Mouse (Mus musculus): ENCODE results near the gene D330020A13Rik. TPM values are rescaled to one million over a fixed set of nuclear protein-coding genes. Genes with fewer than 3 reads are reported as not detected.

D330020A13Rik gene
- polyA plus RNA-seq, 2 experiments from 2014 or later: not detected

DNA sequence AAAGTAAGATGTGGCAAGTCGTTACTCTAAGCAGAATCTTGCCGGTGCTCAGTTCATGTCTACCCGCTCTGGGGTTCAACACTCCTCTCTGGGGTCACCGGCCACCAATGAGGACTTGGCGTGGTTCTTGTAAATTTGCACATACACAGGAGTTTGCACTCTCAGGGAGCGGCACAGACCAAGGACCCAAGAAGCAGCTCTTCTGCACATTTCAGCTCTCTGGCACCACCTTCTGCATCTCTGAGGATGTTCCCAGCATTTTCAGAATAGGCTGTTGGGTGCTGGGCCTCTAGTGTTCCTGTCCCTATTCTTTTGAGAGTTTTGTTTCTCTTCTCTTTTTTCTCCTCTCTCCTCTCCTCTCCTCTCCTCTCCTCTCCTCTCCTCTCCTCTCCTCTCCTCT lies 7.0 kb downstream of the D330020A13Rik start:
- ATAC-seq: no peak

DNA sequence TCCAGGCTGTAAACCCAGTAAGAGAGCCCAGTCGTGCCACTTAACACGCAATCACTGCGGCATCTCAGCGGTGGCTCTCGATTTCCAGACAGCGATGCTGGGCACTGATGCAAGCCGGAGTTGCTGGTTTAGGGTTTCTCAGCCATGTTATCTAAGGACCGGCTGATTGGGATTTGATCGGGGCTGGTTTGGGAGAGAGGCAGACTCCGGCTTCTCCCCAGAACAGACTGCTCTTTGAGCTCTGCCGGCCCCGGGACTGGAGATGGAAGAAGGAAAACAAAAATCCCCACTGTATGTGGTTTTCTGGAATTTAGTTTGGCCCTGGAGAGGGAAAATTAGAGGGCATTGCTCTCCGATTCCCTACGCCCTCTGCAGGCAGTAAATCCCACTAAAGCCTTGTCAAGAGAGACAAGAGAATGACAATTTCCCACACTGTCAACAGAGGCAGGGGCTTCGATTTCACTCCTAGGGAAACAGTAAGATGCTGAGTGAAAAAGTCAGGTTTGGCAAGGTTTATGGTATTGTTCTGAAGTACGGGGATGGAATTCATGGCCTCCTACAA lies 8.7 kb downstream of the D330020A13Rik start:
- no peak for ATAC-seq

DNA sequence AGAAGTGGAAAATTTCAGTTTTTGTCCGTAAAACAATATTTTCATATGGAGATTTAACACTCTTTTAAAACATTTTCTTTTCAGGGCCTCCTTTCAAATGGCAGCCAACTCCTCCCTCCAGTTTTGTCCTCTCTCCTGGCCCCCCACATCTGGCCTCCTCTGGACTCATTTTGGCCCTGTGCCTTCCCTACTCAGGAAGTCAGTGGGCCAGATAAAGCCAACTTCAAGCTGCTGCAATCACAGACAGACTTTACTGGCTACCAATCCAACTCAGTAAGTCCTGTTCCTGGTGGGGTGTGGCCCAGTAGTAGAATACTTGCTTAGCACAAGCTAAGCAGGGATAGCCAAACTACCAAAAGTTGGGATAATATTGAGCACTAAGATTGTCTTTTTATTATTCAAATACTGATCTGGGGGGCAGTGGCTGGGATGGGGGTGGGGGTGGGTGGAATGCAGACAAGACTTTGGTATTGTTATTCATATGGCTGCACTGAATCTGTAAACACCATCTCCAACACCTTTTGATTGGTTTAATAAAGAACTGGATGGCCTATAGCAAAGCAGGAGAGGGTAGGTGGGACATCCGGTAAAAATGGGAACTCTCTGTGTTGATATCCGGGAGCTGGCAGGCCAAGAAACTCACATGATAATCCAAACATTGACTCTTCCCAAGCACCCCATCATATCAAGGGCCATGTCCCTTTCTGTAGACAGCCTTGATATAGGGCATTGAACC lies 12.9 kb downstream of the D330020A13Rik start:
- no peak for ATAC-seq

DNA sequence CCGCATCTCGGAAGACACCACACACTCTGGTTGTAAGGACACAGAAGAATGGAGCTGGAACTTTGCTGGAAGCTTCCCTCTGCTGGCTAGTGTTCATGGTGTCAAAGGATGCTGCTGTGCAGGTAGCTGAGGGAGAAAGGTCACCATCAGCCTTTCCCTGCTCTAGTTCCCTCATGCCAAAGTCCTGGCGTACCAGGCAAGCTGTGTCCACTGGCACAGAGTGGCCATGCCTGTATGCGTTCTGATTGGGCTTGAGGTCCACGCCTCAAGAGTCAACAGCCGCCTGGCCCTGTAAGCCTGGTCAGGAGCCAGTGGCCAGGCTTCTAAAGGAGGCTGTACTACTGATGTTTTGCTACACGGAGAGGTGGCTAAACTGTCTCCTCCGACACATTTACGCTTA lies 15.2 kb downstream of the D330020A13Rik start:
- ATAC-seq: no peak

DNA sequence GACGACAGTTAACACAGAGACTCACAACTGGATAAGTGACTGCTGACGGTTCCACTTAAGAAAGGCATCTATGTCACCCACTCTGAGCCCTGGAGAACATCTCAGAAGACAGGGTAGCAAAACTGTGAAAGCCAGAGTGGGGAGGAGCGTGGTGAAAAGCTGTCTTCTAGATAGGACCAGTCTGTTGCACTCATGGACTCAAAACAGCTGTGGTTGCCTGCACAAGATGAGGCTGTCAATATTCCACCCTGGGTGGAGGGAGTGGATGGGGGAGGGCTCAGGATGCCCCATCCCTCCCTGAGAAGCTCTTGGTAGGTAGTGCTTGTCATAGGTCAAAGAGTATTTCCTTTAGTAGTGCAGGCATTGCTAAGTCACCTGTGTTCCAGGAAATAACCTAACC lies 15.6 kb downstream of the D330020A13Rik start:
- no peak for ATAC-seq

GRCm38 (mm10) chr6:120312443-120312842 lies 18.3 kb downstream of the D330020A13Rik start:
- no peak for ATAC-seq

DNA sequence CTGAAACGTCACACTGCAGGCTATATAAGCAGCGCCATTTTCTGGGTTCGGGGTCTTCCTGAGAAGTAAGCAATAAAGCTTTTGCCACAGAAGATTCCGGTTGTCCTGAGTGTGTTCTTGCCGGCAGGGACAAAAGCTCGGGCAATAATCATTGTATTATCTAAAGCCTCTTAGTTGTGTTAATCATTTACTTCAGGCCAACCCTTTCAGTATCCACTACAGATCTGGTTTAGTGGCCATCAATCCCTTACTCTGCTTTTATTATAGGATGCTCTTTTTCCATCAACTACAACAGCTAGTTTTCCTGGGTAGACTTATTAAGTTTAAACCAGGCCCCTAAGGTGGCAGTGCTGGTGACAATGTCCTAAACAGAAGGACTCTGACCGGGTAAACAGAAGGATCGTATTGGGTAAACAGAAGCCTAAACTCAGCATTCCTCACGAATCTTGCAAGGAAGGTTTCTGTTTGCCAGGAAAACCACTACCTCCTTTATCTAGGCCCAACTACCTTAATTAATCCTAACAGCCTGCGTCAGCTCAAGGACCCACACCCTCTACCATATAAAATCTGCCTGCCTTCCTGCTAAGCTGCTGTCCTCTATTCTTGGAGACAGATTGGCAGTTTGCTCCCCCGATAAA lies 24.3 kb downstream of the D330020A13Rik start:
- ATAC-seq: no peak

DNA sequence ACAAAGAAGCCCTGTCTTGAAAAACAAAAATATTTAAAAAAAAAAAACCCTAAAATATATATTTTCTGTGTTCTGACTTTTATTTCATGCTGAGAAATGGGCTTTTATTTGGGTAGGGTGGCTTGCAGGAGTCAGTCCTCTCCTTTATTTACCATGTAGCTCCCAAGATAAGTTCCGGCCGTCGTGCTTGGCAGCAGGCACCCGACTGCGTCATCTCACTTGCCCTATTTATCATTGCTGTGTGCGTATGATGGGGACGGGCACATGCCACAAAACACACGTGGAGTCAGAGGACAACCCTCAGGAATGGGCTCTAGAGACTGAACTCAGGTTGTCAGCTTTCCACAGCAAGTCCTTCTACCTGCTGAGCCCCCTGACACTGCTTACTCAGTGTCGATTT lies 25.0 kb downstream of the D330020A13Rik start:
- ATAC-seq: no peak

GRCm38 (mm10) chr6:120320369-120320768 lies 26.2 kb downstream of the D330020A13Rik start:
- no peak for ATAC-seq

DNA sequence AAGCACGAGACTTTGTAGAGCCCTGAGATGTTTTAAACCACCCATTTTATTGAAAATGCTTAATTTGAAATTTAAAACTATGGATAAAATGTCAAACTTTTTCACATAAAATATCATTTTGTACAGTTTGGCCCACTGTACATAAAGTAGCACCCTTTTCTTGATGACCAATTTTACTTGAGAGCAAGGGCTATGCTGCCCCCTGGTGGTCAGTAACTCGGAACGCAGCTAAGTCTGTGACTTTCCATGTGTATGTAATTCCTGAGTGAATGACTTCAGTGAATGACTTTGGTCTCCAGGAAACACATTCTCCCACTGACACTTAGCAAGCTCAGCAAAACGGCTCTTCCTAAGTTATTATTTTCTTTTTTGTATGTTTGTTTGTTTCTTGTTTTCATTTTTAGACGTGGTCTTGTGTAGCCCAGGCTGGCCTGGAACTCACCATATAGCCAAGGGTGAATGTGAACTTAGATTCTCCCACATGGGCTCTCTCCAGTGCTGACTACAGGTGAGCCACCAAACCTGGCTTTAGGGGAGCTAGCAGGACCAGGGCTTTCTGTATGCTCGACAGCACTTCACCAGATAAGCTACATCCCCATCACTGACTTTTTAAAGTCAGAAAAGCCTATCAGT lies 30.2 kb downstream of the D330020A13Rik start:
- peak; percentile 66 for ATAC-seq

DNA sequence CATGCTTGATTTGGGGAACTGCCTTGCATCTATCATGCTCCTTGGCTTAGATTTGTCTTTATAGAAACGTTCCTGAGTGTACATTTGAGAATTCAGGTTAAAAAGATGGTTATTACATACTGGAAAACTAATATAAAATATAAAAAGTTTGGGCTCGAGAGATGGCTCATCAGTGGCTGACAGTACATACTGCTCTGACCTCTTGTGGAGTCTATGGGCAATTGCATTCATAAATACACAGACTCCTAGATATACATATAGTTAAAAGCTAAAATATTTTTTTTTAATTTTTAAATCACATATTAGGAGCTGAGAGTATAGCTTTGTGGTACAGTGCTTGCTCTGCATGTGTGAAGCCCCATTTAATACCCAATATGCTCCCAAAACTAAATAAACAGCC lies 38.2 kb downstream of the D330020A13Rik start:
- no peak for ATAC-seq

DNA sequence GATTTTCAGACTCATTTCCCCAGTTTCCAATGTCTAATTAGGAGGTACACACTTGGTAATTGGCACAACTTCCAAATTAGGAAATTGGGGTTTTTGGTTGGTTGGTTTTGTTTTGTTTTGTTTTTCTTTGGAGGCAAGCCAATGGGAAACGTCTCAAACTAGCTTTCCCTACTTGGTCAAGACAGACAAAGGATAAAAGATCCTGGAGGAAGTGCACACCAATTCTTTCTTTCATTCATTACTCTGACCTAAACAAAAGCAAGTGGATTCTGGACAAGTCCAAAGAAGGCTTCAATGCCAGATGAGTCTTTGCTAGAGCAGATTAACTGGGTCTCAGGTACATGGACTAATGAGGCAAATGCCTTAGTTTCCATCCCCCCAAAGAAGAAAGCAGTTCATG lies 49.8 kb downstream of the D330020A13Rik start:
- no peak for ATAC-seq

Other genes starting within 250 kb of the D330020A13Rik start
- gene Ninj2, start 201.0 kb upstream of the D330020A13Rik start, polyA plus RNA-seq (2017; shearing (Covaris generic)): 1 to 10 TPM; 1.2 to 2.3 TPM
- gene B4galnt3, start 195 bp downstream of the D330020A13Rik start, polyA plus RNA-seq (2017; shearing (Covaris generic)): not detected
- 10 to 100 TPM; 82.2 to 92.8 TPM for gene Kdm5a, start 69.8 kb downstream of the D330020A13Rik start, polyA plus RNA-seq (2017; shearing (Covaris generic))
- 10 to 100 TPM in 1 of 2 experiments, 1 to 10 TPM in 1; 8.9 to 15.0 TPM for gene Ccdc77, start 70.0 kb downstream of the D330020A13Rik start, polyA plus RNA-seq (2017; shearing (Covaris generic))
- gene Il17ra, start 168.9 kb downstream of the D330020A13Rik start, polyA plus RNA-seq (2017; shearing (Covaris generic)): 10 to 100 TPM; 18.8 to 20.3 TPM
- under 1 TPM; 0.61 to 0.63 TPM for gene Tmem121b, start 199.4 kb downstream of the D330020A13Rik start, polyA plus RNA-seq (2017; shearing (Covaris generic))
- gene Hdhd5, start 237.0 kb downstream of the D330020A13Rik start, polyA plus RNA-seq (2017; shearing (Covaris generic)): 10 to 100 TPM; 43.4 to 59.7 TPM

Data from CD4-positive, CD25-positive, alpha-beta regulatory T cell, adult 4 months (primary cell).